Mouse (Mus musculus): ENCODE data around the gene Hsp90ab1.

Gene Hsp90ab1

GRCm38 (mm10) chr17:45536264-45536663 lies 36.8 kb downstream of the Hsp90ab1 start:
- no peak for DNase-seq

GRCm38 (mm10) chr17:45532896-45533295 lies 40.2 kb downstream of the Hsp90ab1 start:
- no peak for DNase-seq

- DNase-seq: no peak
Observed at GRCm38 (mm10) chr17:45530346-45530782, 42.7 kb downstream of the Hsp90ab1 start.

GRCm38 (mm10) chr17:45526571-45526970 lies 46.5 kb downstream of the Hsp90ab1 start:
- no peak for DNase-seq

- DNase-seq: no peak
Observed at GRCm38 (mm10) chr17:45524961-45525360, 48.1 kb downstream of the Hsp90ab1 start.

- DNase-seq: peak; percentile 21 to 34
Observed at GRCm38 (mm10) chr17:45523263-45523662, 49.8 kb downstream of the Hsp90ab1 start, which contains the start of gene Tcte1. TSS of gene Tcte1 (plus strand) at chr17:45523434.

- DNase-seq: no peak
Observed at GRCm38 (mm10) chr17:45520136-45520535, 52.9 kb downstream of the Hsp90ab1 start.

- DNase-seq: no peak
Observed at GRCm38 (mm10) chr17:45518766-45519475, 54.1 kb downstream of the Hsp90ab1 start.
